Mouse (Mus musculus) hindbrain, embryonic 15.5 days (tissue): ENCODE measurements around the gene Gm11567. TPM values are rescaled to one million over a fixed set of nuclear protein-coding genes. Genes with fewer than 3 reads are reported as not detected.

Experiments
- polyA plus RNA-seq: library from polyadenylated mRNA; unstranded; fragments of >200 nt; fragmentation: Nextera tagmentation; extraction: Ambion mirVana; gene quantifications from 2 replicates; pipeline ENCODE4 v1.2.1, GENCODE M21; 2015

The Gm11567 gene
- polyA plus RNA-seq, 1 experiment from 2014 or later = not detected

Other genes starting within 250 kb of the Gm11567 start
- not detected in 2 replicates for gene Krtap4-2, start 244.1 kb upstream of the Gm11567 start, polyA plus RNA-seq
- not detected in 2 replicates for gene Krtap4-7, start 235.1 kb upstream of the Gm11567 start, polyA plus RNA-seq
- not detected in 2 replicates for gene Gm11555, start 229.0 kb upstream of the Gm11567 start, polyA plus RNA-seq
- not detected in 2 replicates for gene Gm11563, start 220.2 kb upstream of the Gm11567 start, polyA plus RNA-seq
- not detected in 2 replicates for gene Krtap4-6, start 213.2 kb upstream of the Gm11567 start, polyA plus RNA-seq
- gene Gm14190, start 188.4 kb upstream of the Gm11567 start, polyA plus RNA-seq = not detected in 2 replicates
- gene Gm14180, start 144.9 kb upstream of the Gm11567 start, polyA plus RNA-seq = not detected in 2 replicates
- not detected in 2 replicates for gene Gm11595, start 106.3 kb upstream of the Gm11567 start, polyA plus RNA-seq
- gene Krtap4-8, start 98.5 kb upstream of the Gm11567 start, polyA plus RNA-seq = not detected in 2 replicates
- gene Krtap4-9, start 94.0 kb upstream of the Gm11567 start, polyA plus RNA-seq = not detected in 2 replicates
- not detected in 2 replicates for gene Gm11596, start 85.7 kb upstream of the Gm11567 start, polyA plus RNA-seq
- gene Gm11569, start 80.3 kb upstream of the Gm11567 start, polyA plus RNA-seq = not detected in 2 replicates
- gene Gm11554, start 74.7 kb upstream of the Gm11567 start, polyA plus RNA-seq = not detected in 2 replicates
- gene Krtap4-13, start 69.3 kb upstream of the Gm11567 start, polyA plus RNA-seq = not detected in 2 replicates
- not detected in 2 replicates for gene Gm11564, start 63.5 kb upstream of the Gm11567 start, polyA plus RNA-seq
- not detected in 2 replicates for gene 2300003K06Rik, start 41.1 kb upstream of the Gm11567 start, polyA plus RNA-seq
- gene Krtap4-16, start 27.6 kb upstream of the Gm11567 start, polyA plus RNA-seq = not detected in 2 replicates
- gene Gm11568, start 21.3 kb upstream of the Gm11567 start, polyA plus RNA-seq = not detected in 2 replicates
- not detected in 2 replicates for gene Gm11559, start 14.7 kb upstream of the Gm11567 start, polyA plus RNA-seq
- not detected in 2 replicates for gene Krtap9-1, start 5.8 kb upstream of the Gm11567 start, polyA plus RNA-seq
- gene Krtap31-1, start 28.7 kb downstream of the Gm11567 start, polyA plus RNA-seq = not detected in 2 replicates
- not detected in 2 replicates for gene Gm11565, start 35.6 kb downstream of the Gm11567 start, polyA plus RNA-seq
- not detected in 2 replicates for gene Krtap31-2, start 57.1 kb downstream of the Gm11567 start, polyA plus RNA-seq
- gene Krtap9-5, start 69.3 kb downstream of the Gm11567 start, polyA plus RNA-seq = not detected in 2 replicates
- not detected in 2 replicates for gene Krtap29-1, start 99.9 kb downstream of the Gm11567 start, polyA plus RNA-seq
- gene Krtap16-1, start 107.4 kb downstream of the Gm11567 start, polyA plus RNA-seq = 0.10 TPM in 2 replicates
- 1.2 and 1.5 TPM in 2 replicates for gene Krtap17-1, start 114.8 kb downstream of the Gm11567 start, polyA plus RNA-seq
- not detected in 2 replicates for gene Krt33a, start 137.0 kb downstream of the Gm11567 start, polyA plus RNA-seq
- gene Krt33b, start 150.7 kb downstream of the Gm11567 start, polyA plus RNA-seq = 0.13 TPM in 1 of 2 replicates, not detected in the other
- gene Krt34, start 162.4 kb downstream of the Gm11567 start, polyA plus RNA-seq = not detected in 2 replicates
- not detected in 2 replicates for gene Krt31, start 171.4 kb downstream of the Gm11567 start, polyA plus RNA-seq
- gene Krt32, start 209.0 kb downstream of the Gm11567 start, polyA plus RNA-seq = not detected in 2 replicates
- gene Krt35, start 217.1 kb downstream of the Gm11567 start, polyA plus RNA-seq = not detected in 2 replicates
- gene Krt36, start 226.4 kb downstream of the Gm11567 start, polyA plus RNA-seq = not detected in 2 replicates
- gene Krt13, start 242.4 kb downstream of the Gm11567 start, polyA plus RNA-seq = 0.09 TPM in 1 of 2 replicates, not detected in the other